Mouse (Mus musculus) gastrocnemius, postnatal 14 days (tissue): ENCODE measurements around the gene Mcat. TPM values are rescaled to one million over a fixed set of nuclear protein-coding genes. Genes with fewer than 3 reads are reported as not detected.
"Not testable (repeated sequence)": the region's sequence is repeated elsewhere in the genome, so short reads cannot be mapped to it uniquely, and the experiment has no call there.

Experiments
- DNase-seq: peaks from one replicate; pipeline ENCODE4 v3.0.0; 2021; ENCODE audit warnings: mixed read lengths
- intact Hi-C: fragments of 180-260 bp; cut with DNase I; formaldehyde crosslinking; loops from one replicate; pipeline ENCODE4 v1.15.1; 2025; ENCODE audit warnings: low total_unique reads
- microRNA-seq, 2 experiments: library from miRNA; unstranded; fragments of <30 nt; microRNA quantifications; one replicate each; pipeline ENCODE4 v1.2.0; 2021
- total RNA-seq, 2 experiments: library from RNA; stranded (reverse); gene quantifications; 2 replicates each; pipeline ENCODE4 v1.2.3; 2021

The Mcat gene
- total RNA-seq, 2 experiments from 2014 or later = 20.4 to 21.9 TPM

DNA sequence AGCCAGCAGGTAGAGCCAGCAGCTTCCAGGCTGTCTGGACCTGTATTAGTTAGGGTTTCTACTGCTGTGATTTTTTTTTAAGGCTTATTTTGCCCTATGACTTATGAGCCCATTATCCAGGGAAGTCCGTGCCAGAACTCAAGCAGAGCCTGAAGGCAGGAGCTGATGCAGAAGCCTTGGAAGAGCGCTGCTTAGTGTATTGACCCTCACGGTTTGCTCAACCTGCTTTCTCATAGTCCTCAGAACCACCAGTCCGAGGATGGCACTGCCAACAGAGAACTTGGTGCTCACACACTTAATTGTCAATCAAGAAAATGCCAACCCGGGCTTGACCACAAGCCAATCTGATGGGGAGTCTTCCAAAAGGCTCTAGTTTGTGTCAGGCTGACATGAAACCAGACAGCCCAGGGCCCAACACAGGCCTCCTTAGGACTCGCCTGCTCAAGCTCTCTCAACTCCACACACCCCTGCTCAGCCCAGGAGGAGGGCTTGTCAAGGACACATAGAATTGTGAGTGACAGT lies 42.7 kb downstream of the Mcat start:
- DNase-seq = no peak
- intact Hi-C loops = no loop called here

DNA sequence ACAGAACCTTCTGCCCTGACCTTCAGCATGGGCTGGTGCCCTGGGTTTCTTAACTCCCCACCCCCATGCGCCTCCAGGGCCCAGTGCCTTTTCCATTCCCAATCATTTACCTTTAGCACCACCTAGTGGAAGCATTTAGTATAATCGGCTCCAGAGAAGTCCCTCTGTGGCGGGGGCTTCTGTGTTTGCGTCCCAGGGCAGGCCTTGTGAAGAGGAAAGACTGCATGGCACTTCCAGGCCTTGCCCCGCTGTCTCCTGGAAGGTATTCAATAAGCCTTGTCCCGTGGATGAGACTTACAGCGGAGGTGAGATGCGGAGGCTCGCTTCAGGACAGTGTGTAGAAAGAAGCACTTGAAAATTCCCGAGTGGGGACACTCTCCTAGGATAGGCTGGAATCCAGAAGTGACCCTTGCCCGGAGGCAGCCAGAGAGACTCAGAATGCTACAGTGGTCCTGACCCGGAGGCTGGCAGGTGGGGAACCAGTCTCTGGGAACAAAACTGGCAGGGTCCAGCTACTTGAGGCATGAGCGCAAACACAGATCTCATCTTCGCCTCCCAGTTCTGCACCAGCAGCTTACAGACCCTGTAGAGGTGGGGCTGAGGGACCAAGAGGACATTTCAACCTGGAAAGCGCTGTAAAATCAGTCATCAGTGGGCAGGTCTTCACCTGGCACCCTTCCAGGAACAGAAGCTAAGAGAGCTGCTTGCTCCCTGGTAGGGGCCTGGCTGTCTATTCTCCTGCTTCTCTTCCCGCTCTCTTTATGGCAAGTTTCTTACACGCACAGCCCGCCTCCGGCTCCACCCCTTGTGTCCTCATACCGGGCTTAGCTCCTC lies 45.2 kb downstream of the Mcat start:
- intact Hi-C loops = loop anchor here (5.0 kb wide), 1 partner anchor 311 kb away; no protein-coding TSS in a partner anchor
- peak; percentile 58 for DNase-seq

DNA sequence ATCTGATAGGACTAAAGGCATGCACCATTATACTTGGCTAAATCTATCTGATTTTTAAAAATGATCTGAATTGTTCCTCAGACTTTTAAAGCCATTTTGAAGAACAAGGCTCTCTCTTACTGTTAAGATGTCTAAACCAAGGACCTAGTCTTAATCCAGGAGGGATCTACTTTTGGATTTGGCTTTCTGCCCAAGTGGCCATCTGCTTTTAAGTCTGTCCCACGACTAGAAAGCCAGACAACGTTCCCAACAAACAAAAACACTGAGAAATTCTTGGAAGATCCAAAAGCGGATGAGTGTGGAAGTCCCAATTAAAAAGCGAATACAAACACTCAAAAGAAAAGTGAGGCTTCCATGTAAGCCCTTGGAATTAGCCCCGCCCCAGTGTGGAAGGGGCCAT lies 48.6 kb downstream of the Mcat start:
- intact Hi-C loops = loop anchor here (5.0 kb wide), 1 partner anchor 308 kb away; no protein-coding TSS in a partner anchor
- no peak for DNase-seq

DNA sequence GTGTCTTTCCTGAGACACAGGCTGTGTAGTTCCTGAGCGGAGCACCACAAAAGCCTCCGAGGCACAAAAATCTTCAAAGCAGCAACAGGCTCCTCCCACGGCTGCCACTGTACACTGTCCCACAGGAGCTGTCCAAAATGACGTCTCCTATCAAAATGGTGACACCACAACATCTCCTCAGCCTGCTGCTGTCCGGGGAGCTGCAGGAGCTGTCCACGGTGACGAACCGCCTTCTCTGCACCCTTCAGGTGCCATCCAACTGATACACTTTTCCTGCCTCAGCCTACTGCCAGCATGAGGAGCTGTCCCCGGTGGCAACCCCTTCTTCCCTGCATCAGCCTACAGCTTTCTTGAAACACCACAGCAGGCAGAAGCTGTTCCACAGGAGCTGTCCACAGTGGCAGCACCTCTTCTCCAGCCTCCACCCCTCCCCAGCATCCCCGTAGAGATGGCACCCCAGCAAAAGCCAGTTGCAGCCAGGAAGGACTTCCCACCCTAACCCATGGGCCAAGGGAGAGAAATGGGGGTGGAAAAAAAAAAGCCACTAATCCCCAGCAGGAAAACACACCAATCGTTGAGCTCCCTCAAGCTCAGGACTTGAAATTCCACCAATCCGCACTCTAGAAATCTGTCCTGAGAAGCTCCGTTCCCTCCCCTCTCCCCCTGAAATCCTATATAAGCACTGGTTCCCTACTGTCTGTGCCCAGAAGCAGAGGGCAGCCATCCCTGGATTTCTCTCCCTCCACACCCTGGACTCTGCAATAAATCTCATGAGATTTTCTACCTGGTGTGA lies 50.9 kb downstream of the Mcat start:
- DNase-seq = no peak
- intact Hi-C loops = no loop called here

DNA sequence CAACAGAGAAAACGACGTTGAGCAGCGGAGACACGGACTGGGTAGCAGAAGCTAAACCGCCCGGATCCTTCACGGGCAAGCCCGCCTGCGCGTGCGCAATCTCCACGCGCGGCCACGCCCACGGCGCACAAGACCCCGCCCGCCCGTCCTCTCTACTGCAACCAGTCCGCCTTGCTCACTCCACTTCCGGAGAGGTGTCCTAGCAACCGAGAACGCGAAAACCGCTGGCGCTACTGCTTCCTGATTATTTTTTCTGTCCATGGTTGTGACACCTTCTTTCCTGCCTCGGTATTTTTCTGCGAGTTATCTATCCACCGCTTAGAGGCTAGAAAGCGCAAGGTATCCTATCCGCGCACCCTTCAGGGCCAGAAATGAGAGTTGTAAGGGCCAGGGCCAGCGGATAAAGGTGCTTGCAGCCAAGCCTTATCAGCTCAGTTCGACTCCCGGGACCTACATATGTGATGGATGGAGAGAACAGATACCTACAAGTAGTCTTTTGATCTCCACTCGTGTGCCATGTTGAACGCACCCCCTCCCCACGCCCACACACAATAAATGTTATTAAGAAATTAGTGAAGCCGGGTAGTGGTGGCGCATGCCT lies 52.7 kb downstream of the Mcat start, which contains the start of gene Ttll1:
Ttll1 (minus strand) TSS at position 89 of the 601 bp plus-strand sequence.
- intact Hi-C loops = no loop called here
- DNase-seq = peak; percentile 94

DNA sequence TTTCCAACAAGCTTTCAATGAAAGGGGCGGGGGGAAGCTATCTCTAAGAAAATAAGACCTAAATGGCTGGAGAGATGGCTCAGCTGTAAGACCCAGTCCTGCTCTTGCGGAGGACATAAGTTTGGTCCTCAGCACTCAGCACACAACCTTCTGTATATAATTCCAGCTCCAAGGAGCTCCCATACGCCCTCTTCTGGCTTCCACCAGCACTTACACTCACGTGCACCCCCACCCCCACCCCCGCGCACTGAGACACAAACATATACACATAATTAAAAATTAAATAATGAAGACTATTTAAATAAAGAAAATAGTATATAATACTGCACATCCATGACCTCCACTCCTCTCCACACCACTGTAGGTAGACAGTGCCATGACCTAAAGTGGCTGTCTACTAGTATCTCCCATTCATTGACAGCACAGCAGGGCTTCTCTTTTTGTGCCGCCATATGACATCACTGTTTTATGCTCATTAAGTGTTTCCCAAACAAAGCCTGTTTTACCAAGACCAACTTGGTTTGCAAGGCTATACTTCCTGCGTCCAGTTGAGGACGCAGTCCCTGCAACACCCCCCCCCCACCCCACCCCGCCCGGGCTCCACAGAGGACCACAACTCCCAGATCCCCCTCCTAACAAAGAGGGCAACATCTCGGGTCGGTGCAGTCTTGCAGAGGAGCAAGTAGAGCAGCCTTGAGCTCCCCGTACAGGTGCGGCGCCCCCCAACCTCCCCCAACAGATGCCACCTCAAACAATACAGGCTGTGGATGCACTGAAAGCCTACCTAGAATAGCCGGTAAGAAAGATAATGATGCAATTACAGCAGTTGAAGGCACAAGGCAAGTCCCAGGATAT lies 53.4 kb downstream of the Mcat start:
- intact Hi-C loops = no loop called here
- no peak for DNase-seq

DNA sequence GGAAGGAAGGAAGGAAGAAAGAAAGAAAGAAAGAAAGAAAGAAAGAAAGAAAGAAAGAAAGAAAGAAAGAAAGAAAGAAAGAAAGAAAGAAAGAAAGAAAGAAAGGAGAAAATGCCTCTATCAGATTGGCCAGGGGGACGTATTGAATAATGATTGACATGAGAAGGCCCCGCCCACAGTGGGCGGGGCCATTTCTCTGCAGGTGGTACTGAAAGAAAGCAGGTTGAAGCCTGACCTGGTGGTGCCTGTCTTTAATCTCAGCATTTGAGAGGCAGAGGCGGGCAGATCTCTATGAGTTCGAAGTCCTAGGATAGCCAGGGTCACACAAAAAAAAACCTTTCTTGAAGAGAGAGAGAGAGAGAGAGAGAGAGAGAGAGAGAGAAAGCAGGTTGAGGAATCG lies 62.1 kb downstream of the Mcat start:
- DNase-seq, intact Hi-C loops: not testable (repeated sequence)

DNA sequence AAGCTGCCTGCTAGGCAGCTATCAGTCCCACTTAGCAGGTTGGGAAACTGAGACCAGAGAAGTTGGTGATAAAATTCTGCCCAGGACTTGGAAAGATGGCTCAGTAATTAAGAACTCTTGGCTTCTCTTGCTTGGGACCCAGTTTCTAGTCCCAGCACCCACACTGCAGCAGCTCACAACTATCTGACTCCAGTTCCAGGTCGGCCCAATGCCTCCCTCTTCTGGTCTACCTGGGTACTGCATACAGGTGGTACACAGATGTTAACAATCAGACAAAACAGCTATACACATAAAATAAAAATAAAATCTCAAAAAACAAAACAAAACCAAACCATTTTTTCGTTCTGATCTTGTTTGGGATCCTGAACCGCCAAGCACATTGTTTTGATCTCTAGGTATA lies 63.2 kb downstream of the Mcat start:
- intact Hi-C loops = no loop called here
- DNase-seq = no peak

DNA sequence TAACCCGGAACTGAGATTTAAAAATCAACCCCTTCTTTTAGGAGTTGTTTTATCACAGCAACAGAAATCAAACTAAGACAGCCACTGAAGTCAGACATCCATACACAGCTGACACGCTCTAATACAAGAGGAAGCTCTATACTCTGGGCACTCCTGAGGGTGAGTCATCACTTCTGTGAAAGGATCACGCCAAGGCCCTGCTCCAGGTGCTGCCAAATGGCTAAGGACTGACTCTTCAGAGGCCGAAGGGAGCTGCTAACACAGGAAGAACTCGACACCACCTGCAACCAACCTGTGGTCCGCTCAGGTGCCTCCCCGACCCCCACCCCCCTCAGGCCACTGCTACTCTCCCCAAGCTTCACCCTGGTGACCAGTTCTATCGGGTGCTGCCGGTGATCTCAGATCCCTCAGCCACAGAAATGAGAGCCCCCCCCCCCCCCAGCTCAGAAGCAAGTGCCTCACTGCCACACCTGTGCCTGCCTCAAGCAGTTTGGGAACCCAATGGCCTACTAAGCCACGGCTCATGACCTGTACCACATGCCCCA lies 64.3 kb downstream of the Mcat start:
- DNase-seq = no peak
- intact Hi-C loops = loop anchor here (5.0 kb wide), 1 partner anchor 112 kb away; no protein-coding TSS in a partner anchor

DNA sequence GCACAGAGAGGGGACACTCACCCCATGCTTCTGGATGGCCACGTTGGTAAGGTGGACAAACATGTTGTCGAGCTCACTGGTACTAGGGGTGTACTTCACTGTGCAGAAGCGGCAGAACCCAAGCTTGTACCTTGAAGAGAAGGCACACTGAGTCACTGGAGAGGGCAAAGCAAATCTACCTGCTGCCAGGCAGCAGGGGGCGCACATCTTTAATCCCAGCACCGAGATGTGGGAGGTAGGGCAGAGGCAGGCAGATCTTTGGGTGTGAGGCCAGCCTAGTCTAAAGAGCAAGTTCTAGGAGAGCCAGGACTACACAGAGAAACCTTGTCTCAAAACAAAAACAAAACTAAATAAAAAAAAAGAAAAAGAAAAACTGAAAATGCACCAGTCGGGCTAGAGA lies 66.3 kb downstream of the Mcat start:
- no peak for DNase-seq
- intact Hi-C loops = loop anchor here (5.0 kb wide), 1 partner anchor 110 kb away; no protein-coding TSS in a partner anchor

Small RNA genes lying within 50 kb of the gene (microRNA-seq; reads per million reads assigned to microRNA genes)
- 0 reads per million in 2 experiments for gene Gm24575

Other genes with a start within 250 kb of the Mcat start
- gene Arfgap3, start 213.5 kb downstream of the Mcat start, total RNA-seq = 10 to 100 TPM in 1 of 2 experiments, 1 to 10 TPM in 1; 9.7 to 10.0 TPM
- 10 to 100 TPM; 43.9 to 45.1 TPM for gene Pacsin2, start 99.2 kb downstream of the Mcat start, total RNA-seq
- gene Ttll1, start 52.9 kb downstream of the Mcat start, total RNA-seq = 1 to 10 TPM; 3.6 to 5.1 TPM
- gene Bik, start 36.9 kb downstream of the Mcat start, total RNA-seq = 1 to 10 TPM; 2.8 to 3.2 TPM
- gene Tspo, start 195 bp downstream of the Mcat start, total RNA-seq = 10 to 100 TPM; 24.9 to 33.5 TPM
- gene Ttll12, start 31.4 kb upstream of the Mcat start, total RNA-seq = 1 to 10 TPM; 6.3 to 8.3 TPM
- gene Scube1, start 161.2 kb upstream of the Mcat start, total RNA-seq = 1 to 10 TPM; 1.2 to 1.7 TPM
- not detected for gene Mpped1, start 215.7 kb upstream of the Mcat start, total RNA-seq